Mouse (Mus musculus): ENCODE measurements at regions not wholly inside any gene's neighbourhood (a gene's known extent, or its start where the extent isn't known, plus 50 kb on each side); places are given as distances from the start of the nearest gene placed in this dataset.

GRCm38 (mm10) chr7:121259497-121260009, 132.1 kb upstream of the Hs3st2 start:
- Histone ChIP-seq H3K27ac (replicated peaks; ENCODE audit: low read depth, low read length) (no peak overlapping the region), H3K9ac (ENCODE audit: low read depth, low read length, severe bottlenecking) (no peak overlapping the region), H3K4me1 (ENCODE audit: control insufficient read depth, insufficient read depth, low read length) (no peaks in the 10 kb centered on the region), H3K4me2 (replicated peaks; ENCODE audit: low read depth, low read length, severe bottlenecking) (no peak overlapping the region), H3K4me3 (replicated peaks; ENCODE audit: low read length) (no peak overlapping the region), H3K36me3 (ENCODE audit: control insufficient read depth, insufficient read depth, low read length) (no peaks in the 10 kb centered on the region), H3K9me3 (ENCODE audit: control insufficient read depth, low read length) (no peaks in the 10 kb centered on the region), H3K27me3 (ENCODE audit: control insufficient read depth, insufficient read depth, low read length) (no peaks in the 10 kb centered on the region)
- no peak for ATAC-seq (ENCODE audit: low FRiP score, low read depth)
- 82% methylated on average over 21 of the region's 21 CpGs for WGBS
- TF ChIP-seq POLR2A (IDR thresholded peaks at IDR 0.05; ENCODE audit: borderline replicate concordance, extremely low read depth, insufficient read depth, insufficient read length), result no peak
- DNase-seq (ENCODE audit: low spot score), result no peak

- ATAC-seq (ENCODE audit: low FRiP score, low read depth), result no peak
- no peak for TF ChIP-seq POLR2A (IDR thresholded peaks at IDR 0.05; ENCODE audit: borderline replicate concordance, extremely low read depth, insufficient read depth, insufficient read length)
- 76% methylated on average over 2 of the region's 2 CpGs for WGBS
Measured at GRCm38 (mm10) chr7:121269358-121269757, 122.3 kb upstream of the Hs3st2 start.

DNA sequence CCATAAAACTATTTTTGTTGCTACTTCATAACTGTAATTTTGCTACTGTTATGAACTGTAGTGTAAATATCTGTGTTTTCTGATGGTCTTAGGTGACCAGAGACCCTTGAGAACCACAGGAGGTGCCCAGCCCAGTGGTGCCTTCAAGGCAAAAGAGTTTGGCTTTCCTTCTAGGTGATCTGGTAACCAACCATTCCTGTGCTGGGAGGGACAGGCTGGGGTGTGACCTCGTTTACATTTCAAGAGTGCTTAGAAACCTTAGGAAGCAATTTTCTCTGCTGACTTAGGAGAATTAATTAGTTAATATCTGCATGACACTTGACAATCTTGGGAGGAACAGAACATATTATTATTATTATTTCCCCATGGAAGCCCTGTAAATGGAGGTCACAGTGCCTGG, 111.1 kb upstream of the Hs3st2 start:
- no peaks in the 10 kb centered on the region for H3K4me1 ChIP-seq (ENCODE audit: control insufficient read depth, insufficient read depth, low read length)
- no peak for TF ChIP-seq POLR2A (IDR thresholded peaks at IDR 0.05; ENCODE audit: borderline replicate concordance, extremely low read depth, insufficient read depth, insufficient read length)
- H3K4me2 ChIP-seq (replicated peaks; ENCODE audit: low read depth, low read length, severe bottlenecking), result no peak overlapping the region
- no peaks in the 10 kb centered on the region for H3K27me3 ChIP-seq (ENCODE audit: control insufficient read depth, insufficient read depth, low read length)
- no peaks in the 10 kb centered on the region for H3K9me3 ChIP-seq (ENCODE audit: control insufficient read depth, low read length)
- WGBS, result 60% methylated on average over 1 of the region's 1 CpGs
- no peak overlapping the region for H3K27ac ChIP-seq (replicated peaks; ENCODE audit: low read depth, low read length)
- no peaks in the 10 kb centered on the region for H3K36me3 ChIP-seq (ENCODE audit: control insufficient read depth, insufficient read depth, low read length)
- DNase-seq (ENCODE audit: low spot score) (no peak), ATAC-seq (ENCODE audit: low FRiP score, low read depth) (no peak)
- H3K4me3 ChIP-seq (replicated peaks; ENCODE audit: low read length), result no peak overlapping the region
- no peak overlapping the region for H3K9ac ChIP-seq (ENCODE audit: low read depth, low read length, severe bottlenecking)

More at GRCm38 (mm10) chr7:121269358-121269757, 122.3 kb upstream of the Hs3st2 start:
- H3K9me3 ChIP-seq (ENCODE audit: control insufficient read depth, low read length), result no peaks in the 10 kb centered on the region
- H3K36me3 ChIP-seq (ENCODE audit: control insufficient read depth, insufficient read depth, low read length), result no peaks in the 10 kb centered on the region
- H3K4me2 ChIP-seq (replicated peaks; ENCODE audit: low read depth, low read length, severe bottlenecking), result no peak overlapping the region
- H3K4me3 ChIP-seq (replicated peaks; ENCODE audit: low read length), result no peak overlapping the region
- H3K27me3 ChIP-seq (ENCODE audit: control insufficient read depth, insufficient read depth, low read length), result no peaks in the 10 kb centered on the region
- H3K27ac ChIP-seq (replicated peaks; ENCODE audit: low read depth, low read length), result no peak overlapping the region
- DNase-seq (ENCODE audit: low spot score), result no peak
- no peaks in the 10 kb centered on the region for H3K4me1 ChIP-seq (ENCODE audit: control insufficient read depth, insufficient read depth, low read length)
- no peak overlapping the region for H3K9ac ChIP-seq (ENCODE audit: low read depth, low read length, severe bottlenecking)

DNA sequence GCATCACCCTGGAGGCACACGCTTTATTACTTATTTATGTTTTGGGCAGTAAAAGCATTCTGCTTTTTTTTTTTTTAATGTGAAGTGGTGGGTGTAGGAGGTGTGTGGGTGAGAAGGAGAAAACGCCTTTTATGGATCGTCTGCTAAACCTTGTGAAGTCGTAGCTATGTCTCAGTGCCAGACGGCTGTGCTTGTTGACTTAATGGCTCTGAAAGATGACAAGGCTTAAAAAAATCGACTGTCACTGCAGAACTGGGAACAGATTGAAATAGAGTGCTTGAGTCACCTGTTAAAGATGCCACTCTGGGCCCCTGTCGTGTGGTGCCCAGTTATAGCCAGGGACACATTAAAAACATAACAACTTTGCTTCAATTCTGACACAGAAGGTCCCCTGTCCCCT, 109.5 kb upstream of the Hs3st2 start:
- TF ChIP-seq POLR2A (IDR thresholded peaks at IDR 0.05; ENCODE audit: borderline replicate concordance, extremely low read depth, insufficient read depth, insufficient read length), result no peak
- no peak for ATAC-seq (ENCODE audit: low FRiP score, low read depth)
- Histone ChIP-seq H3K4me3 (replicated peaks; ENCODE audit: low read length) (no peak overlapping the region), H3K4me2 (replicated peaks; ENCODE audit: low read depth, low read length, severe bottlenecking) (no peak overlapping the region), H3K9me3 (ENCODE audit: control insufficient read depth, low read length) (no peaks in the 10 kb centered on the region), H3K36me3 (ENCODE audit: control insufficient read depth, insufficient read depth, low read length) (no peaks in the 10 kb centered on the region), H3K27ac (replicated peaks; ENCODE audit: low read depth, low read length) (no peak overlapping the region), H3K27me3 (ENCODE audit: control insufficient read depth, insufficient read depth, low read length) (no peaks in the 10 kb centered on the region), H3K9ac (ENCODE audit: low read depth, low read length, severe bottlenecking) (no peak overlapping the region), H3K4me1 (ENCODE audit: control insufficient read depth, insufficient read depth, low read length) (no peaks in the 10 kb centered on the region)
- DNase-seq (ENCODE audit: low spot score), result no peak
- WGBS, result 44% methylated on average over 7 of the region's 7 CpGs

- no peak for TF ChIP-seq POLR2A (IDR thresholded peaks at IDR 0.05; ENCODE audit: borderline replicate concordance, extremely low read depth, insufficient read depth, insufficient read length)
- Histone ChIP-seq H3K27me3 (ENCODE audit: control insufficient read depth, insufficient read depth, low read length) (no peaks in the 10 kb centered on the region), H3K9me3 (ENCODE audit: control insufficient read depth, low read length) (no peaks in the 10 kb centered on the region), H3K4me2 (replicated peaks; ENCODE audit: low read depth, low read length, severe bottlenecking) (no peak overlapping the region), H3K9ac (ENCODE audit: low read depth, low read length, severe bottlenecking) (no peak overlapping the region), H3K36me3 (ENCODE audit: control insufficient read depth, insufficient read depth, low read length) (no peaks in the 10 kb centered on the region), H3K27ac (replicated peaks; ENCODE audit: low read depth, low read length) (no peak overlapping the region), H3K4me3 (replicated peaks; ENCODE audit: low read length) (no peak overlapping the region), H3K4me1 (ENCODE audit: control insufficient read depth, insufficient read depth, low read length) (no peaks in the 10 kb centered on the region)
- no peak for DNase-seq (ENCODE audit: low spot score)
- 83% methylated on average over 16 of the region's 16 CpGs for WGBS
- no peak for ATAC-seq (ENCODE audit: low FRiP score, low read depth)
Measured at GRCm38 (mm10) chr7:121289737-121290136, 101.9 kb upstream of the Hs3st2 start.

All from limb, embryonic 14.5 days (tissue).